Mouse (Mus musculus) cortical plate, adult 2 months (tissue): ENCODE results near the gene Cd52.

Experiments
- CTCF ChIP-seq: fragments of 200-500 bp; IDR thresholded peaks from 2 replicates; pipeline ENCODE4 v1.5.1; 2011; ENCODE audit warnings: mild to moderate bottlenecking, control low read depth, low read length; ENCODE audit not compliant: insufficient read depth; ENCODE audit errors: extremely low read depth
- POLR2A ChIP-seq: fragments of 200-500 bp; IDR thresholded peaks from 2 replicates; pipeline ENCODE4 v1.6.1; 2011; ENCODE audit warnings: mild to moderate bottlenecking, low read length, control low read depth; ENCODE audit not compliant: insufficient read depth; ENCODE audit errors: extremely low read depth

DNA sequence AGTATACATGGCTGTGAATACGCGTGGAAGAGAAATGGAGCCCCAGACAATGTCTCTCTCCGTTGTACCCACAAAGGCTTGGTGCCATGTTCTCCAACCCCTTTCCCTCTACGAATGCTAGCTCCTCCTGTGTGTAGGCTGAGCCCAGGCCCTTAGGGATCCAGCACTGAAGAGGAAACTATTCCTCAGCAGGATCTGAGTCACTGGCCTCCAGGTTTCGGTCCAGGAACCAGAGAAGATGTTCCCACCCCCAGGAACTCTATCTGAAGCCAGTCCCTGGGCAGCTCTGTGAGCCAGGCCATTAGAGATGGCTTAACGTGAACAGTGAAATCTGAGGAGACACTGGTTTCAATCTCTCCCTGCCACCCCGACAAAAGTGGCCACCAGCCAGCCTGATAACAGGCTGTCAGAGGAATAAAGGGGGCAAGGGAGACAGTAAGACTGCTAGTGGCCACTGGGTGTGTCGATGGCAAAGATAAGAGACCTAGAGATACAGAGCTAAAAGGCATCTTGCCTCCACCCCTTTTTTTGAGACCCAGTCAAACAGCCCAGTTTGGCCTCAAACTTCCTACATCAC is 37.7 kb upstream of the Cd52 start:
- TF ChIP-seq POLR2A = no peak
- no peak for TF ChIP-seq CTCF
